Mouse (Mus musculus): ENCODE measurements around the gene Spdl1. TPM values are rescaled to one million over a fixed set of nuclear protein-coding genes. Genes with fewer than 3 reads are reported as not detected.

Gene Spdl1
- polyA plus RNA-seq, 1 experiment: 0.51 TPM

DNA sequence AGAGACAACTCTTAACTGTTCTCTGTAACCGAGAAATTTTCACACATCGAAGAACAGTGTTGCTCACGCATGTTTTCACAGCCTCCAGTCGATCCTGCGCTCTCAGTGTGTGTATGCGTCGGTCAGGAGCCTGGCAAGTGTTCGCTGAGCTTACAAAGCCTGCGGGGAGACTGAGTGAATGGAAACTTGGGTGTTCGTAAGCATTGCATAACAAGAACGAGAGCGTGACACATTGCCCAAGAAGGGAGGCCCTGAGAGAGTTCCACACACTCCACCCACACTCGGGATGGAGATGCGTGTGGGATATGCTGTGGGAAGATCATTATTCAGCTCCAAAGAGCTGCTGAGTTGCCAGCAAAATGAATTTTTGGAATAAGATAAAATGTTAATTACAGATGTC, 31.7 kb upstream of the Spdl1 start:
- Histone ChIP-seq H3K9me3 (ENCODE audit: control insufficient read depth, low read length) (no peaks in the 10 kb centered on the region), H3K27me3 (ENCODE audit: control insufficient read depth) (no peaks in the 10 kb centered on the region), H3K4me1 (ENCODE audit: control insufficient read depth) (no peaks in the 10 kb centered on the region), H3K36me3 (ENCODE audit: control insufficient read depth) (no peaks in the 10 kb centered on the region), H3K4me3 (replicated peaks) (no peak overlapping the region)
- TF ChIP-seq GATA1 (IDR thresholded peaks at IDR 0.05; ENCODE audit: low read length) (no peak), TAL1 (IDR thresholded peaks at IDR 0.05; ENCODE audit: low read length) (no peak)

DNA sequence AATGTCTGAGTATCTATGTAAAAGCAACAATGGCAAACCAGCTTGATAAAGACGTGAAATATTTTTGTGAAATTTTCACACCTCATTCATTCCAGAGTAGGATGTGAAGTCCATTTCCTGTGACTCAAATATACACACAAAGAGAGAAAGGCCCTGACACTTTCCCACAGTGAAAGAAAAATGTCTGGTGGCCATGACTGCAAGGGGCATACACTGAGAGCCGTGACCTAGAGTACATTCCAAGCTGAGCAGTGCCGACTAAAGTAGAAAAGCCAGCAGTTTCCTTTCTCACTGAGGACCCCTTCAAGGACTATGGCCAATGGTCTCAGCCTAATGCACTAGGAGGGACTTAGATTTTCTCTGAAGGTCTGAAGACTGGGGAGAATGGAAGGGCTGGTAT, 23.2 kb upstream of the Spdl1 start:
- Histone ChIP-seq H3K9me3 (ENCODE audit: control insufficient read depth, low read length) (no peaks in the 10 kb centered on the region), H3K27me3 (ENCODE audit: control insufficient read depth) (no peaks in the 10 kb centered on the region), H3K4me1 (ENCODE audit: control insufficient read depth) (no peaks in the 10 kb centered on the region), H3K4me3 (replicated peaks) (no peak overlapping the region), H3K36me3 (ENCODE audit: control insufficient read depth) (no peaks in the 10 kb centered on the region)
- TF ChIP-seq GATA1 (IDR thresholded peaks at IDR 0.05; ENCODE audit: low read length) (no peak), TAL1 (IDR thresholded peaks at IDR 0.05; ENCODE audit: low read length) (no peak)

GRCm38 (mm10) chr11:34846268-34846652, 12.8 kb upstream of the Spdl1 start:
- H3K36me3 ChIP-seq (ENCODE audit: control insufficient read depth): no peaks in the 10 kb centered on the region
- no peak overlapping the region for H3K4me3 ChIP-seq (replicated peaks)
- no peaks in the 10 kb centered on the region for H3K4me1 ChIP-seq (ENCODE audit: control insufficient read depth)
- no peaks in the 10 kb centered on the region for H3K27me3 ChIP-seq (ENCODE audit: control insufficient read depth)
- H3K9me3 ChIP-seq (ENCODE audit: control insufficient read depth, low read length): no peaks in the 10 kb centered on the region
- TF ChIP-seq GATA1 (IDR thresholded peaks at IDR 0.05; ENCODE audit: low read length) (no peak), TAL1 (IDR thresholded peaks at IDR 0.05; ENCODE audit: low read length) (no peak)

DNA sequence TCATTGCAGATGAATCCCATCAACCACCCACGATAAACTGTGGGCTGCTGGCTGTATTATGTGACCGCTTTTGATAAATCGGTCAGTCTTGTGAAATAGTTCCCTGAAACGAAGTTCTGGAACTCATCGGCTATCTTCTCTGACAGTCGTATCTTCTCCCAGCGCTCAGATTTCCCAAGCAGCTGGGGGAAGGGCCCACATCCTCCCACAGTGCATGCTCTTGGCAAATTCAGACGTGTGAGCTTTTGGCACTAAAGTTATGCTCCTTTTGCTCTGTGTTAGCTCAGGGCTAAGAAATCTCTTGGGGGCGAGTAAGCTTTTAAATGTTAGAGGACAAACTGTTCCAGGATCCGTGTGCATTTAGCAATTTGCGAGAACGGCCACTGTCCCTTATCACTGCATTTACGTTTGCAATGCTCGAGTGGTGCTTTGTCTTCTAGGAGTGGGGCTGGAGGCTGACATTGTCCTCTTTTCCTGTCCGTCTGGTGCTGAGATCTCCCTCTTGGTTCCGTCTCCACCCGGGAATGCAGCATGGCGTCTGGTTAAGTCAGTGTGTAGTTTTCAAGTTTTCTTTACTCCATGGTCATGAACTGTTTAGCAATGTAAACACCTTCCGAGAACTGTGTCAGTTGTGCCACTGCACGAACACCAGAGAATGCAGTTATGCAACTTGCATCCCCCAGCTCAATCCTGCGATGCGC, 12.3 kb upstream of the Spdl1 start:
- Histone ChIP-seq H3K4me1 (ENCODE audit: control insufficient read depth) (no peaks in the 10 kb centered on the region), H3K36me3 (ENCODE audit: control insufficient read depth) (no peaks in the 10 kb centered on the region), H3K27me3 (ENCODE audit: control insufficient read depth) (no peaks in the 10 kb centered on the region), H3K4me3 (replicated peaks) (no peak overlapping the region), H3K9me3 (ENCODE audit: control insufficient read depth, low read length) (no peaks in the 10 kb centered on the region)
- no peak for TF ChIP-seq GATA1 (IDR thresholded peaks at IDR 0.05; ENCODE audit: low read length)
- no peak for TF ChIP-seq TAL1 (IDR thresholded peaks at IDR 0.05; ENCODE audit: low read length)

DNA sequence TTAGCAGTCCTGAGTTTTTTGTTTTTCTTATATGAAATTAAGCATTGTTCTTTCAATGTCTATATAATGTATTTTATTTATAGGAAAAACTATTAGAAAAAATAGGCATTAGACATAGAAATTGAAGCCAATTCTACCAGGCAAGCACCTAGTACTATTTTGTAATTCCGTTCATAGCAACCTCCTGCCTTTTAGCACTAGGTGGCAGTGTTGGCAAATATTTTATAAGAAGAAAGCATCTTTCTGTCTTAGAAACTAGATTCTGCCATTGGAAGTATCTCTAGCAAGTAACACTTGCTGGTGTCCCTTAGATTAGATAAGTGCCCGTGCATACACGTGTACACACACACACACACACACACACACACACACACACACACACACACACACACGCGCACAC, 10.1 kb upstream of the Spdl1 start:
- Histone ChIP-seq H3K9me3 (ENCODE audit: control insufficient read depth, low read length) (no peaks in the 10 kb centered on the region), H3K4me3 (replicated peaks) (no peak overlapping the region), H3K36me3 (ENCODE audit: control insufficient read depth) (no peaks in the 10 kb centered on the region), H3K27me3 (ENCODE audit: control insufficient read depth) (no peaks in the 10 kb centered on the region), H3K4me1 (ENCODE audit: control insufficient read depth) (no peaks in the 10 kb centered on the region)
- TF ChIP-seq TAL1 (IDR thresholded peaks at IDR 0.05; ENCODE audit: low read length): no peak

DNA sequence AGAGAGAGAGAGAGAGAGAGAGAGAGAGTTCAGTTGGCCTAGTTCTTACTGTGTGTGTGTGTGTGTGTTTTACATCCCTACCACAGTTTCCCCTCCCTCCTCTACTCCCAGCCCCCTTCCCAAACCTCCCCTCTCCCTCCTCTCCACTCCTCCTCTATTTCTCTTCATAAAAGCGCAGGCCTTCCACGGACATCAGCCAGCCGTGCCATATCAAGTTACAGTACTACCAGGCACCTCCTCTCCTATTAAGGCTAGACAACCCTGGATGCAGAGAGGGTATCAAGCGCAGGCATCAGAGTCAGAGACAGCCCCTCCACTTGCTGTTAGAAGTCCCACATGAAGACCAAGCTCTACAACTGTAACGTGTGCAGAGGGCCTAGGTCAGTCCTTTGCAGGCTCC, 6.8 kb upstream of the Spdl1 start:
- no peak overlapping the region for H3K4me3 ChIP-seq (replicated peaks)
- H3K27me3 ChIP-seq (ENCODE audit: control insufficient read depth): peaks cover 3% of the 10 kb centered on the region
- no peaks in the 10 kb centered on the region for H3K4me1 ChIP-seq (ENCODE audit: control insufficient read depth)
- H3K9me3 ChIP-seq (ENCODE audit: control insufficient read depth, low read length): no peaks in the 10 kb centered on the region
- no peak for TF ChIP-seq GATA1 (IDR thresholded peaks at IDR 0.05; ENCODE audit: low read length)
- TF ChIP-seq TAL1 (IDR thresholded peaks at IDR 0.05; ENCODE audit: low read length): no peak
- H3K36me3 ChIP-seq (ENCODE audit: control insufficient read depth): no peaks in the 10 kb centered on the region

- H3K27me3 ChIP-seq (ENCODE audit: control insufficient read depth): peaks cover 3% of the 10 kb centered on the region
- no peaks in the 10 kb centered on the region for H3K36me3 ChIP-seq (ENCODE audit: control insufficient read depth)
- no peak overlapping the region for H3K4me3 ChIP-seq (replicated peaks)
- TF ChIP-seq GATA1 (IDR thresholded peaks at IDR 0.05; ENCODE audit: low read length) (no peak), TAL1 (IDR thresholded peaks at IDR 0.05; ENCODE audit: low read length) (no peak)
- no peaks in the 10 kb centered on the region for H3K9me3 ChIP-seq (ENCODE audit: control insufficient read depth, low read length)
- peaks cover 8% of the 10 kb centered on the region for H3K4me1 ChIP-seq (ENCODE audit: control insufficient read depth)
Observed at GRCm38 (mm10) chr11:34839051-34839450, 5.6 kb upstream of the Spdl1 start.

DNA sequence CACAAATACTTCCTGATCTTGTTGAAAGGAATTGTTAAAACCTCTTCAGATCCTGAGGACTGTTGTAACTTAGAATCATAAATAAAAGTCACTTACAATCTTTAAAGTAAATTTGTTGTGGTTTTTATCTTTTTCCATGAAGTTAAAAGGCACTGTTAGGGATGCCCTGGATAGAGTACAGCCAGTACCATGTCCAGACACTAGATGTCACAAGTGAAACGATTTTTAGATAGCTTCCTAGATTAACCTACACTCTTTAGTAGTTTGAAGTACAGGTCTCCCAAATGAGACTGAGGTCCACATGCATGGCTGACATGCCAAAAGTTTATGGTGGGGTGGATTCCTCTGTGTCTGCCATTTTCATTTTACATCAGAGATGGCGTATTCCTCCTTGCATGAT, 2.8 kb upstream of the Spdl1 start:
- Histone ChIP-seq H3K4me3 (replicated peaks) (no peak overlapping the region), H3K27me3 (ENCODE audit: control insufficient read depth) (peaks cover 3% of the 10 kb centered on the region), H3K9me3 (ENCODE audit: control insufficient read depth, low read length) (no peaks in the 10 kb centered on the region), H3K36me3 (ENCODE audit: control insufficient read depth) (peaks cover 2% of the 10 kb centered on the region), H3K4me1 (ENCODE audit: control insufficient read depth) (peaks cover 20% of the 10 kb centered on the region)
- no peak for TF ChIP-seq GATA1 (IDR thresholded peaks at IDR 0.05; ENCODE audit: low read length)

- Histone ChIP-seq H3K27me3 (ENCODE audit: control insufficient read depth) (no peaks in the 10 kb centered on the region), H3K4me3 (replicated peaks) (peak overlapping the region; percentile 73), H3K36me3 (ENCODE audit: control insufficient read depth) (peaks cover 35% of the 10 kb centered on the region), H3K9me3 (ENCODE audit: control insufficient read depth, low read length) (no peaks in the 10 kb centered on the region), H3K4me1 (ENCODE audit: control insufficient read depth) (peaks cover 20% of the 10 kb centered on the region)
- TF ChIP-seq TAL1 (IDR thresholded peaks at IDR 0.05; ENCODE audit: low read length): no peak
- no peak for TF ChIP-seq GATA1 (IDR thresholded peaks at IDR 0.05; ENCODE audit: low read length)
Observed at GRCm38 (mm10) chr11:34832678-34833077, 763 bp downstream of the Spdl1 start.

DNA sequence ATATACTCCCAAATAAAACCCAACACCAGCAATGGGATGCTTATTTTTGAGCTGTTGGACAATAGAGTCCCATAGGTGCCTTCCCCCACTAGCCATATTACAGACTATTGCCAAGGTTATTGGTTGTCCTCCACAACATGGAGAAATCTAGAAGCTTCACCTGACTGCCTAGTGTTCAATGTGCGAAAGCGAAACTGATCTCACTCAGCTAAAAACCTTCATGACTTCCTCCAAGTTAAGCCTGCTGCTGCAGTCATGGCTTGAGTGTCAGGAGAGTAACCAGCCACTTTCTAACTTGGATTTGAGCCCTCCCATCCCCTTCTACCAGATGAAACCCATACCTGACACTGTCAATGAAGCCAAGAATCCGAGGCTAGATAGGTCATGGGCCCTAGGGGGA, 5.6 kb downstream of the Spdl1 start:
- no peak overlapping the region for H3K4me3 ChIP-seq (replicated peaks)
- TF ChIP-seq TAL1 (IDR thresholded peaks at IDR 0.05; ENCODE audit: low read length): no peak
- no peak for TF ChIP-seq GATA1 (IDR thresholded peaks at IDR 0.05; ENCODE audit: low read length)
- H3K36me3 ChIP-seq (ENCODE audit: control insufficient read depth): peaks cover 80% of the 10 kb centered on the region
- no peaks in the 10 kb centered on the region for H3K27me3 ChIP-seq (ENCODE audit: control insufficient read depth)
- no peaks in the 10 kb centered on the region for H3K9me3 ChIP-seq (ENCODE audit: control insufficient read depth, low read length)
- H3K4me1 ChIP-seq (ENCODE audit: control insufficient read depth): peaks cover 9% of the 10 kb centered on the region

Data from erythroblast, embryonic 14.5 days (primary cell).